In the genomic region with DNA sequence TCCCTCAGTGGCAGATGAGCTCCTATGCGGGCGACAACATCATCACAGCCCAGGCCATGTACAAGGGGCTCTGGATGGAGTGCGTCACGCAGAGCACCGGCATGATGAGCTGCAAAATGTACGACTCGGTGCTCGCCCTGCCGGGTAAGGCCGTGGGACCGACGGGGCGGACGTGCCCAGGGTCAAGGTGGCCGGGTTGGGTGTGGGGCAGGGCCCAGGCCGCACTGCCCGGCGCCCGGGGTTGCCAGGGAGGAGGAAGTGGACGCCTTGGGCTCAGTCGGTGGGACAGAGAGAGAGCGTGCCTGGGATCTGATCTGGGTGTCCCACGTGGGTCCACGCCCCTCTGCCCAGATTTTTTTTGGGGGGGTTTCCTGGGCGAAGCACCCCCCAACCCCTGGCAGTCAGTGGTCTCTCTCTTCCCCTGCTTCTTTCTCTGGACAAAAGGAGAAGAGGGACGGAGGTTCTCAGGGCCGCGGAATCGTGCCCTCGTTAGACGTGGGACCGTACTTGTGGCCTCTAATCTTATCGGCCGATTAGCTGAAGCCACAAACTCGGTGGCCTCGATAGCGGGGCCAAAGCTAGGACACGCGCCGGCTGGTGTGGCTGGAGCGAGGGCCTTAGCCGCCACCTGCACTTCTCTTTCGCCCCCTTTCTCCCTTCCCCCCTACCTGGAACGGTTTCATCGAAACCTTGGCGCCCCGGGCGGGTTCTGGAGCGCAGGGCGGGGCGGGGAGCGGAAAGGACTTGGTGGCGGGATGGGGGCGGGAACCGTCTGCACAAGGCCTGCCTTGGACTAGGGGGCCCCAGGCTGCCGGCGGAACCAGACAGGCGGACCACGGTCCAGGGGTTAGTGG, we compare ENCODE assay signal across 7 mouse cellular contexts. TPM values are rescaled to one million over a fixed set of nuclear protein-coding genes. Genes with fewer than 3 reads are reported as not detected.
DNase-seq lines count a peak whose midpoint lies in the region; ATAC-seq and TF ChIP-seq lines count a peak whose summit lies in the region.

No protein-coding gene starts in this region.

- TF ChIP-seq CTCF in E14TG2a.4 (conservative IDR thresholded peaks at IDR 0.05; ENCODE audit: low read length): no peak
- TF ChIP-seq CTCF in bone marrow macrophage, adult 2 months (IDR thresholded peaks at IDR 0.05; ENCODE audit: low read depth, low read length): no peak

- H3K9me3 ChIP-seq in E14TG2a.4 (ENCODE audit: low read length): no peaks in the 10 kb centered on the region
- no peaks in the 10 kb centered on the region for H3K9me3 ChIP-seq in heart, embryonic 16.5 days (replicated peaks; ENCODE audit: control insufficient read depth, low read length)

- H3K9ac ChIP-seq in heart, embryonic 16.5 days (ENCODE audit: low read length): peak overlapping the region; percentile 72

- H3K27ac ChIP-seq in bone marrow macrophage, adult 2 months (ENCODE audit: insufficient read depth, low read depth, low read length): no peak overlapping the region
- no peak overlapping the region; the same call in 1 of the 2 replicates for H3K27ac ChIP-seq in heart, embryonic 16.5 days (ENCODE audit: low read length)

- peak; percentile 51; the same call in 1 of the 2 replicates for ATAC-seq in heart, embryonic 16.5 days (replicated peaks; ENCODE audit: extremely low read depth, insufficient read depth, low FRiP score)

- H3K4me3 ChIP-seq in E14TG2a.4 (replicated peaks; ENCODE audit: low read length): peak overlapping the region; percentile 79
- H3K4me3 ChIP-seq in bone marrow macrophage, adult 2 months (ENCODE audit: insufficient read depth, low read length): peak overlapping the region; percentile 43
- H3K4me3 ChIP-seq in heart, embryonic 16.5 days (ENCODE audit: low read length): peak overlapping the region; percentile 54

- peak overlapping the region; percentile 90 for H3K4me2 ChIP-seq in heart, embryonic 16.5 days (ENCODE audit: low read depth, low read length)

- DNase-seq in kidney, postnatal 36 days: peak; percentile 64 to 75
- peak; percentile 18 for DNase-seq in mesoderm, embryonic 11.5 days (ENCODE audit: low read depth, low spot score)
- peak; percentile 37 to 61 for DNase-seq in urinary bladder, postnatal 36 days (ENCODE audit: low spot score in 2 of 2)
- DNase-seq in right cerebral cortex, adult 2 months (ENCODE audit: low spot score in 2 of 2): no peak

- H3K4me1 ChIP-seq in E14TG2a.4 (replicated peaks; ENCODE audit: low read depth, low read length): peaks cover 40% of the 10 kb centered on the region
- H3K4me1 ChIP-seq in bone marrow macrophage, adult 2 months (ENCODE audit: control insufficient read depth, insufficient read depth, low read length): no peaks in the 10 kb centered on the region
- H3K4me1 ChIP-seq in heart, embryonic 16.5 days (ENCODE audit: control insufficient read depth, insufficient read depth, low read length): peaks cover 18% of the 10 kb centered on the region

- no peak for TF ChIP-seq POLR2A in bone marrow macrophage, adult 2 months (IDR thresholded peaks at IDR 0.05; ENCODE audit: borderline replicate concordance, low read depth, low read length)

- peaks cover 44% of the 10 kb centered on the region for H3K27me3 ChIP-seq in E14TG2a.4 (ENCODE audit: insufficient read depth, low read length)
- peaks cover 49% of the 10 kb centered on the region for H3K27me3 ChIP-seq in heart, embryonic 16.5 days (ENCODE audit: control insufficient read depth, insufficient read depth, low read length)

- 2% methylated on average over 56 of the region's 59 CpGs for WGBS in heart, embryonic 16.5 days

- H3K36me3 ChIP-seq in E14TG2a.4 (ENCODE audit: insufficient read depth, low read length): peaks cover 33% of the 10 kb centered on the region
- peaks cover 22% of the 10 kb centered on the region for H3K36me3 ChIP-seq in heart, embryonic 16.5 days (ENCODE audit: control insufficient read depth, insufficient read depth)

RNA-seq across cellular contexts. Expression of a gene that starts 1.7 kb away (rescaled TPM):
- polyA plus RNA-seq in bone marrow macrophage, adult 2 months (2012; ENCODE audit: insufficient read depth, insufficient read length, missing spikeins): not detected in 2 replicates
- 7.5 and 14.4 TPM in 2 replicates for polyA plus RNA-seq in heart, embryonic 16.5 days (2015; fragmentation: Nextera tagmentation; extraction: Ambion mirVana)

RNA-seq across cellular contexts. Expression of a gene that starts 14.7 kb away (rescaled TPM):
- 176 and 194 TPM in 2 replicates for polyA plus RNA-seq in bone marrow macrophage, adult 2 months (2012; ENCODE audit: insufficient read depth, insufficient read length, missing spikeins)
- 23.9 and 25.0 TPM in 2 replicates for polyA plus RNA-seq in heart, embryonic 16.5 days (2015; fragmentation: Nextera tagmentation; extraction: Ambion mirVana)

RNA-seq across cellular contexts. Expression of a gene that starts 16.1 kb away (rescaled TPM):
- polyA plus RNA-seq in bone marrow macrophage, adult 2 months (2012; ENCODE audit: insufficient read depth, insufficient read length, missing spikeins): 41.4 and 49.8 TPM in 2 replicates
- polyA plus RNA-seq in heart, embryonic 16.5 days (2015; fragmentation: Nextera tagmentation; extraction: Ambion mirVana): 111 and 116 TPM in 2 replicates

RNA-seq across cellular contexts. Expression of a gene that starts 18.2 kb away (rescaled TPM):
- not detected in 2 replicates for polyA plus RNA-seq in bone marrow macrophage, adult 2 months (2012; ENCODE audit: insufficient read depth, insufficient read length, missing spikeins)
- 56.1 and 58.4 TPM in 2 replicates for polyA plus RNA-seq in heart, embryonic 16.5 days (2015; fragmentation: Nextera tagmentation; extraction: Ambion mirVana)

RNA-seq across cellular contexts. Expression of a gene that starts 24.7 kb away (rescaled TPM):
- polyA plus RNA-seq in bone marrow macrophage, adult 2 months (2012; ENCODE audit: insufficient read depth, insufficient read length, missing spikeins): 1,001 and 1,002 TPM in 2 replicates
- 421 and 428 TPM in 2 replicates for polyA plus RNA-seq in heart, embryonic 16.5 days (2015; fragmentation: Nextera tagmentation; extraction: Ambion mirVana)

Comparison
In these comparisons a context has a peak if more than half of its experiments do, and no peak if none do; other contexts are left out.
1. DNase-seq: peak in kidney, postnatal 36 days (2 of 2), mesoderm, embryonic 11.5 days (single experiment) and urinary bladder, postnatal 36 days (2 of 2); none in right cerebral cortex, adult 2 months (0 of 2).
2. Peak in every context shown above with its lines, with median percentiles within 50 percentile points of each other: H3K4me3 ChIP-seq.